8 mouse cellular contexts compared by ENCODE assay signal in the genomic region with DNA sequence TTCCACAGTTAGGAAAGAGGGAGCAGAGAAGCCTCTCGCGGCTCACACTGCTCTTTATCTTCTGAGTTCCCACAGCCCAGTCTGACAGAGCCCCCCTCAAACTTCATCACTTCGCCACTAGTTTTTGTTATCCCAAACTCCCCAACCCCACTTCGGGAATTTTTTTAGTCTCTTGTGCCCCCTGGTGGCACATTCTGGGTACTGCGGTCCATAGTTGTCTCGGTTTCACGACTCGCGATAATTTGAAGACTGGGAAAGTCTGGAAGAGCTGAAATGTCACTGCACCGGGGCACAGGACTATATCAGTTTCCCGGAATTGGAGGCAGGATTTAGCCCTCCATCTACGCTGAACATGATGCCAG. TPM values are rescaled to one million over a fixed set of nuclear protein-coding genes. Genes with fewer than 3 reads are reported as not detected.
DNase-seq lines count a peak whose midpoint lies in the region; ATAC-seq and TF ChIP-seq lines count a peak whose summit lies in the region.

No protein-coding gene starts in this region.

- H3K27me3 ChIP-seq in CH12.LX (replicated peaks) = peaks cover 69% of the 10 kb centered on the region
- peaks cover 4% of the 10 kb centered on the region; the same call in 1 of the 2 replicates for H3K27me3 ChIP-seq in embryonic facial prominence, embryonic 12.5 days
- peaks cover 12% of the 10 kb centered on the region; the same call in 1 of the 2 replicates for H3K27me3 ChIP-seq in heart, embryonic 13.5 days (replicated peaks)
- H3K27me3 ChIP-seq in kidney, postnatal 0 days (ENCODE audit: insufficient read depth, low read length) = no peaks in the 10 kb centered on the region
- peaks cover 17% of the 10 kb centered on the region for H3K27me3 ChIP-seq in liver, embryonic 16.5 days (ENCODE audit: control insufficient read depth, insufficient read depth, low read depth, low read length)

- peak; percentile 63 for DNase-seq in CH12.LX (ENCODE audit: extremely low read depth)
- peak; percentile 82 for DNase-seq in adrenal gland, postnatal 14 days
- peak; percentile 89 for DNase-seq in kidney, postnatal 0 days (ENCODE audit: low spot score)
- peak; percentile 87 for DNase-seq in ovary, postnatal 14 days (ENCODE audit: low spot score)
- peak; percentile 69 to 78 for DNase-seq in urinary bladder, postnatal 4 days (ENCODE audit: low spot score in 2 of 2)

- in situ Hi-C loops in CH12.LX (cut with MboI; ENCODE audit: low pct_ligation_motif_present, low pct_unique_long_range_greater_than_20kb, low sequenced_read_pairs) = loop anchor here (5.0 kb wide), 2 partner anchors 35 to 105 kb away; no protein-coding TSS in a partner anchor

- TF ChIP-seq RAD21 in CH12.LX (IDR thresholded peaks at IDR 0.05; ENCODE audit: low read depth, low read length) = peak; percentile 89

- under 1% methylated on average over 12 of the region's 12 CpGs for WGBS in embryonic facial prominence, embryonic 12.5 days
- WGBS in heart, embryonic 13.5 days = under 1% methylated on average over 12 of the region's 12 CpGs
- 1% methylated on average over 12 of the region's 12 CpGs for WGBS in kidney, postnatal 0 days
- under 1% methylated on average over 12 of the region's 12 CpGs for WGBS in liver, embryonic 16.5 days (ENCODE audit: insufficient replicate concordance)

- peak overlapping the region; percentile 43 for H3K4me2 ChIP-seq in CH12.LX (ENCODE audit: insufficient read depth, low read depth, poor library complexity, severe bottlenecking)
- H3K4me2 ChIP-seq in embryonic facial prominence, embryonic 12.5 days (replicated peaks) = peak overlapping the region; percentile 26
- H3K4me2 ChIP-seq in heart, embryonic 13.5 days = peak overlapping the region; percentile 57
- peak overlapping the region; percentile 23; the same call in 1 of the 2 replicates for H3K4me2 ChIP-seq in kidney, postnatal 0 days (ENCODE audit: low read length)
- H3K4me2 ChIP-seq in liver, embryonic 16.5 days (ENCODE audit: low read depth, low read length) = peak overlapping the region; percentile 42; the same call in 1 of the 2 replicates

- dilution Hi-C loops in CH12.LX (cut with MboI; ENCODE audit: extremely low pct_ligation_motif_present, extremely low pct_unique_long_range_greater_than_20kb, low sequenced_read_pairs) = no loop called here

- no peak overlapping the region for H3K4me3 ChIP-seq in CH12.LX (replicated peaks in 1 of 3; ENCODE audit: low read depth in 2 of 3, low read length in 2 of 3, poor library complexity in 1 of 3)
- H3K4me3 ChIP-seq in embryonic facial prominence, embryonic 12.5 days = no peak overlapping the region
- H3K4me3 ChIP-seq in heart, embryonic 13.5 days = peak overlapping the region; percentile 26; the same call in 1 of the 2 replicates
- no peak overlapping the region for H3K4me3 ChIP-seq in kidney, postnatal 0 days (replicated peaks; ENCODE audit: low read depth, low read length)
- H3K4me3 ChIP-seq in liver, embryonic 16.5 days (ENCODE audit: low read depth, low read length) = no peak overlapping the region

- H3K27ac ChIP-seq in CH12.LX (ENCODE audit: insufficient read depth, low read depth) = no peak overlapping the region
- no peak overlapping the region for H3K27ac ChIP-seq in embryonic facial prominence, embryonic 12.5 days
- H3K27ac ChIP-seq in heart, embryonic 13.5 days (replicated peaks) = 0 out of 2 replicates have a peak overlapping the region, but pooled peaks have one; percentile 78
- H3K27ac ChIP-seq in kidney, postnatal 0 days = no peak overlapping the region
- H3K27ac ChIP-seq in liver, embryonic 16.5 days (ENCODE audit: low read length) = no peak overlapping the region

- no peak for TF ChIP-seq EP300 in CH12.LX (IDR thresholded peaks at IDR 0.05; ENCODE audit: low read length)

- no peak for TF ChIP-seq POLR2A in CH12.LX (IDR thresholded peaks at IDR 0.05; ENCODE audit: low read depth, low read length)

- no peaks in the 10 kb centered on the region for H3K36me3 ChIP-seq in CH12.LX (replicated peaks in 1 of 2; ENCODE audit: control insufficient read depth in 1 of 2, insufficient read depth in 1 of 2, low read length in 1 of 2)
- no peaks in the 10 kb centered on the region for H3K36me3 ChIP-seq in embryonic facial prominence, embryonic 12.5 days
- H3K36me3 ChIP-seq in heart, embryonic 13.5 days = no peaks in the 10 kb centered on the region
- no peaks in the 10 kb centered on the region for H3K36me3 ChIP-seq in kidney, postnatal 0 days (ENCODE audit: insufficient read depth, low read length)
- no peaks in the 10 kb centered on the region for H3K36me3 ChIP-seq in liver, embryonic 16.5 days (ENCODE audit: control insufficient read depth, insufficient read depth)

- peak; percentile 93 to 94 for TF ChIP-seq CTCF in CH12.LX (conservative IDR thresholded peaks at IDR 0.05 in 1 of 2, IDR thresholded peaks at IDR 0.05 in 1 of 2; ENCODE audit: low read depth in 2 of 2, low read length in 2 of 2)
- peak; percentile 94 for TF ChIP-seq CTCF in kidney, postnatal 0 days (IDR thresholded peaks at IDR 0.05; ENCODE audit: low read depth)

- peaks cover 13% of the 10 kb centered on the region for H3K9me3 ChIP-seq in CH12.LX (replicated peaks; ENCODE audit: low read length)
- no peaks in the 10 kb centered on the region for H3K9me3 ChIP-seq in embryonic facial prominence, embryonic 12.5 days
- H3K9me3 ChIP-seq in heart, embryonic 13.5 days = no peaks in the 10 kb centered on the region
- H3K9me3 ChIP-seq in kidney, postnatal 0 days (replicated peaks; ENCODE audit: low read length) = no peaks in the 10 kb centered on the region
- no peaks in the 10 kb centered on the region for H3K9me3 ChIP-seq in liver, embryonic 16.5 days (replicated peaks; ENCODE audit: control insufficient read depth, low read length)

- no peak for ATAC-seq in embryonic facial prominence, embryonic 12.5 days (ENCODE audit: insufficient number of reproducible peaks, insufficient read depth, low FRiP score, low TSS enrichment)
- ATAC-seq in heart, embryonic 13.5 days (ENCODE audit: extremely low read depth, insufficient number of reproducible peaks, low FRiP score, low TSS enrichment) = no peak
- ATAC-seq in kidney, postnatal 0 days (replicated peaks; ENCODE audit: low FRiP score, low read depth) = no peak
- 0 out of 2 replicates have a peak, but pooled peaks have one; percentile 17 for ATAC-seq in liver, embryonic 16.5 days (ENCODE audit: low read depth)

- no peaks in the 10 kb centered on the region for H3K79me2 ChIP-seq in CH12.LX (replicated peaks; ENCODE audit: control insufficient read depth, extremely low read depth, insufficient read depth, poor library complexity, severe bottlenecking)

- peak overlapping the region; percentile 0; the same call in 1 of the 2 replicates for H3K9ac ChIP-seq in CH12.LX (ENCODE audit: insufficient read depth, low read depth)
- no peak overlapping the region for H3K9ac ChIP-seq in embryonic facial prominence, embryonic 12.5 days
- peak overlapping the region; percentile 73 for H3K9ac ChIP-seq in heart, embryonic 13.5 days
- H3K9ac ChIP-seq in kidney, postnatal 0 days (ENCODE audit: low read depth, low read length) = 0 out of 2 replicates have a peak overlapping the region, but pooled peaks have one; percentile 0
- no peak overlapping the region for H3K9ac ChIP-seq in liver, embryonic 16.5 days (ENCODE audit: low read depth, low read length)

- peaks cover under 1 to 8% of the 10 kb centered on the region in 2 experiments; a peak in 3 of 4 replicates for H3K4me1 ChIP-seq in CH12.LX (ENCODE audit: control insufficient read depth in 1 of 2, insufficient read depth in 2 of 2)
- peaks cover 12% of the 10 kb centered on the region; the same call in 1 of the 2 replicates for H3K4me1 ChIP-seq in embryonic facial prominence, embryonic 12.5 days
- H3K4me1 ChIP-seq in heart, embryonic 13.5 days = peaks cover 34% of the 10 kb centered on the region
- 0 out of 2 replicates have a peak, but pooled peaks cover 6% of the 10 kb centered on the region for H3K4me1 ChIP-seq in kidney, postnatal 0 days (replicated peaks; ENCODE audit: insufficient read depth, low read length)
- H3K4me1 ChIP-seq in liver, embryonic 16.5 days (ENCODE audit: control insufficient read depth, low read depth, low read length) = peaks cover 13% of the 10 kb centered on the region

RNA-seq across cellular contexts. Expression of gene Adcy6, which starts 7.3 kb away (rescaled TPM):
- 1.5 and 2.6 TPM in 2 replicates for total RNA-seq in CH12.LX (2012; rRNA removed)
- 0.05 TPM in 1 of 2 replicates, not detected in the other for total RNA-seq in CH12.LX (2014; rRNA removed)
- polyA plus RNA-seq in CH12.LX (2012; ENCODE audit: insufficient read length, low read depth) = 0.06 and 0.11 TPM in 2 replicates
- 73.8 and 86.1 TPM in 2 replicates for total RNA-seq in adrenal gland, postnatal 14 days (2021)
- 18.7 and 22.2 TPM in 2 replicates for polyA plus RNA-seq in embryonic facial prominence, embryonic 12.5 days (2016; fragmentation: Nextera tagmentation; extraction: Ambion mirVana)
- polyA plus RNA-seq in heart, embryonic 13.5 days (2015; fragmentation: Nextera tagmentation; extraction: Ambion mirVana) = 29.0 and 32.4 TPM in 2 replicates
- 16.8 and 17.0 TPM in 2 replicates for polyA plus RNA-seq in kidney, postnatal 0 days (2015; fragmentation: Nextera tagmentation; extraction: Ambion mirVana)
- 6.1 and 8.3 TPM in 2 replicates for polyA plus RNA-seq in liver, embryonic 16.5 days (2015; fragmentation: Nextera tagmentation; extraction: Ambion mirVana)

RNA-seq across cellular contexts. Expression of gene Cacnb3, which starts 13.5 kb away (rescaled TPM):
- total RNA-seq in CH12.LX (2012; rRNA removed) = 2.9 and 4.3 TPM in 2 replicates
- 2.3 and 2.5 TPM in 2 replicates for total RNA-seq in CH12.LX (2014; rRNA removed)
- polyA plus RNA-seq in CH12.LX (2012; ENCODE audit: insufficient read length, low read depth) = 5.7 and 7.0 TPM in 2 replicates
- total RNA-seq in adrenal gland, postnatal 14 days (2021) = 12.0 and 18.2 TPM in 2 replicates
- polyA plus RNA-seq in embryonic facial prominence, embryonic 12.5 days (2016; fragmentation: Nextera tagmentation; extraction: Ambion mirVana) = 64.5 and 72.8 TPM in 2 replicates
- 9.5 and 10.8 TPM in 2 replicates for polyA plus RNA-seq in heart, embryonic 13.5 days (2015; fragmentation: Nextera tagmentation; extraction: Ambion mirVana)
- polyA plus RNA-seq in kidney, postnatal 0 days (2015; fragmentation: Nextera tagmentation; extraction: Ambion mirVana) = 19.8 and 22.4 TPM in 2 replicates
- polyA plus RNA-seq in liver, embryonic 16.5 days (2015; fragmentation: Nextera tagmentation; extraction: Ambion mirVana) = 0.55 and 0.84 TPM in 2 replicates

RNA-seq across cellular contexts. Expression of gene Ddx23, which starts 45.5 kb away (rescaled TPM):
- total RNA-seq in CH12.LX (2012; rRNA removed) (103 and 132 TPM in 2 replicates), CH12.LX (2014; rRNA removed) (58.5 and 59.4 TPM in 2 replicates)
- 148 and 181 TPM in 2 replicates for polyA plus RNA-seq in CH12.LX (2012; ENCODE audit: insufficient read length, low read depth)
- 85.2 and 87.5 TPM in 2 replicates for total RNA-seq in adrenal gland, postnatal 14 days (2021)
- polyA plus RNA-seq in embryonic facial prominence, embryonic 12.5 days (2016; fragmentation: Nextera tagmentation; extraction: Ambion mirVana) = 28.8 and 29.8 TPM in 2 replicates
- polyA plus RNA-seq in heart, embryonic 13.5 days (2015; fragmentation: Nextera tagmentation; extraction: Ambion mirVana) = 16.5 and 20.8 TPM in 2 replicates
- 14.6 and 17.6 TPM in 2 replicates for polyA plus RNA-seq in kidney, postnatal 0 days (2015; fragmentation: Nextera tagmentation; extraction: Ambion mirVana)
- polyA plus RNA-seq in liver, embryonic 16.5 days (2015; fragmentation: Nextera tagmentation; extraction: Ambion mirVana) = 9.0 and 10.0 TPM in 2 replicates

RNA-seq across cellular contexts. Expression of gene 4930415O20Rik, which starts 46.4 kb away (rescaled TPM):
- total RNA-seq in CH12.LX (2012; rRNA removed) = not detected in 2 replicates
- total RNA-seq in CH12.LX (2014; rRNA removed) = not detected in 2 replicates
- not detected in 2 replicates for polyA plus RNA-seq in CH12.LX (2012; ENCODE audit: insufficient read length, low read depth)
- total RNA-seq in adrenal gland, postnatal 14 days (2021) = 1.1 TPM in 1 of 2 replicates, not detected in the other
- not detected in 2 replicates for polyA plus RNA-seq in embryonic facial prominence, embryonic 12.5 days (2016; fragmentation: Nextera tagmentation; extraction: Ambion mirVana)
- 0.29 and 0.48 TPM in 2 replicates for polyA plus RNA-seq in heart, embryonic 13.5 days (2015; fragmentation: Nextera tagmentation; extraction: Ambion mirVana)
- polyA plus RNA-seq in kidney, postnatal 0 days (2015; fragmentation: Nextera tagmentation; extraction: Ambion mirVana) = 0.30 and 0.62 TPM in 2 replicates
- not detected in 2 replicates for polyA plus RNA-seq in liver, embryonic 16.5 days (2015; fragmentation: Nextera tagmentation; extraction: Ambion mirVana)

RNA-seq across cellular contexts. Expression of gene Ccnt1, which starts 46.4 kb away (rescaled TPM):
- total RNA-seq in CH12.LX (2012; rRNA removed) = 36.8 and 42.1 TPM in 2 replicates
- 38.1 and 41.3 TPM in 2 replicates for total RNA-seq in CH12.LX (2014; rRNA removed)
- 62.1 and 73.3 TPM in 2 replicates for polyA plus RNA-seq in CH12.LX (2012; ENCODE audit: insufficient read length, low read depth)
- total RNA-seq in adrenal gland, postnatal 14 days (2021) = 57.0 and 57.3 TPM in 2 replicates
- polyA plus RNA-seq in embryonic facial prominence, embryonic 12.5 days (2016; fragmentation: Nextera tagmentation; extraction: Ambion mirVana) = 58.0 and 58.9 TPM in 2 replicates
- polyA plus RNA-seq in heart, embryonic 13.5 days (2015; fragmentation: Nextera tagmentation; extraction: Ambion mirVana) = 35.2 and 35.8 TPM in 2 replicates
- 42.3 and 46.2 TPM in 2 replicates for polyA plus RNA-seq in kidney, postnatal 0 days (2015; fragmentation: Nextera tagmentation; extraction: Ambion mirVana)
- polyA plus RNA-seq in liver, embryonic 16.5 days (2015; fragmentation: Nextera tagmentation; extraction: Ambion mirVana) = 24.3 and 25.9 TPM in 2 replicates

Comparison
In these comparisons a context has a peak if more than half of its experiments do, and no peak if none do; other contexts are left out.
1. H3K9ac ChIP-seq: peak in CH12.LX (single experiment), heart, embryonic 13.5 days (single experiment) and kidney, postnatal 0 days (single experiment); none in embryonic facial prominence, embryonic 12.5 days (single experiment) and liver, embryonic 16.5 days (single experiment).
2. Peak in every context shown above with its lines, with median percentiles within 50 percentile points of each other: DNase-seq and H3K4me2 ChIP-seq.